Mouse (Mus musculus): ENCODE data around the gene Fam129b.
A peak's percentile ranks its signal among the peaks of the same experiment; 100 is the strongest.

DNA sequence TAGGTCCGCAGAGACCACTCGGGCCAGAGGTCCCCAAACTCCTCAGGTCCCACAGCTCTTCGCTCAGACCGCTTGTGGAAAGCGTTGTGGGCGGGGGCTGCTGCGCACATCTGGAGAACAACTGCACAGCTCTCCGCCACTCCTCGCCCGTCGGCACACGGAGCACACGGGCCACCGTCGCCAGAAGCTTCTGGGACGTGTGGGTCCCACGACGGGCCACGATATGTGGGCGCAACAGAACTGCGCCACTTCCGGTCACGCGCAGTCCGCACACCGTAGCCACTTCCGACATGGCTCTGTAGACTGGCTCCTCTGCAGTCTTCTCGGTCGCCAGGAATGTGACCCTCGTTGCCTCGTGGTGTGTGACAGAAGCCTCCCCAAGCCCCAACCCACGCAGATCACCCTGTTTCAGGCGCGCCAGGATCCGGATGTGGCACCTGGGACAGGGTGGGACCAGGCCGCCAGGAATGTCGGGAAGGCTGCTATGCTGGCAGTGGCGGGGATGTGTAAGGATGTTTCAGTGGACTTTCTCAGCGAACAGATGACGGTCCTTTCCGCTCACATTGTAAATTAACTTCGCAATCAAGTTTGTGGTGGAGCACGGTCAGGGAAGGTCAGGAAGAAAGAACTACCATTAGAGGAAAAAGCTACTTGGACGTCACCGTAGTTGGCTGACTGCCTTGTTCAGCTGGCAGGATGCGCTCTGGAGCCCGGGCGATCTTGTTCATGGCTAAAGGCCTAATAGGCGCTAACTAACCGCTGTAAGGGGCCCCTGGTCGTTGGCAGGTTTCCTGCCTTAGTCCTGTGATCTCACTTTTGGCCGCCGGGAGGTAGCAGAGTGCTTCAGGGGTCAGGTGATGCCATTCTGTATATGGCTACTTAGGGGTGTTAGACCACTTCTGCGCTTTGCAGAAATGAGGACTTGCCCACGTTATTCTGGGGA is 91.0 kb downstream of the Fam129b start:
- TF ChIP-seq CTCF (conservative IDR thresholded peaks at IDR 0.05 in 1 of 2, IDR thresholded peaks at IDR 0.05 in 1 of 2; ENCODE audit: low read depth in 2 of 2, low read length in 2 of 2) = peak; percentile 31 to 71; a peak in 2 of 4 replicates
- peak; percentile 85 for TF ChIP-seq MYC (IDR thresholded peaks at IDR 0.05; ENCODE audit: low read depth, low read length)
- 0 out of 2 replicates have a peak, but pooled peaks have one; percentile 46 for TF ChIP-seq MAZ (IDR thresholded peaks at IDR 0.05; ENCODE audit: low read depth, low read length)
- peak; percentile 34 for TF ChIP-seq SMC3 (IDR thresholded peaks at IDR 0.05; ENCODE audit: low read depth, low read length)
- TF ChIP-seq POLR2A (IDR thresholded peaks at IDR 0.05; ENCODE audit: low read depth, low read length) = peak; percentile 92
- peak; percentile 95 for TF ChIP-seq ELF1 (IDR thresholded peaks at IDR 0.05; ENCODE audit: low read depth, low read length)
